Mouse (Mus musculus) embryonic fibroblast, embryonic 13.5 days (primary cell): ENCODE data around the gene Orai1.
A peak's percentile ranks its signal among the peaks of the same experiment; 100 is the strongest.

ENCODE experiments used
- CTCF ChIP-seq: IDR thresholded peaks from 2 replicates; pipeline ENCODE4 v1.5.1; 2011; ENCODE audit warnings: mild to moderate bottlenecking, control low read depth, low read length, moderate library complexity, borderline replicate concordance; ENCODE audit not compliant: insufficient read depth
- POLR2A ChIP-seq: IDR thresholded peaks from 2 replicates; pipeline ENCODE4 v1.6.1; 2011; ENCODE audit warnings: low read depth, mild to moderate bottlenecking, control low read depth, low read length, moderate library complexity

- TF ChIP-seq CTCF, result no peak
- peak; percentile 44 for TF ChIP-seq POLR2A
Measured at GRCm38 (mm10) chr5:123060706-123061401, 46.0 kb downstream of the Orai1 start.
